Mouse (Mus musculus) adrenal gland, postnatal 36 days (tissue): ENCODE data around the gene Atp6v1g3. TPM values are rescaled to one million over a fixed set of nuclear protein-coding genes. Genes with fewer than 3 reads are reported as not detected.

Experiments used
- DNase-seq, 2 experiments: peaks; one replicate each; pipeline ENCODE4 v3.0.0; 2021; ENCODE audit warnings: mixed read lengths in 1 of 2
- total RNA-seq, 2 experiments: library from RNA; stranded (reverse); gene quantifications; 2 replicates each; pipeline ENCODE4 v1.2.3; 2021

Atp6v1g3 gene
- total RNA-seq, 2 experiments from 2014 or later, result not detected

DNA sequence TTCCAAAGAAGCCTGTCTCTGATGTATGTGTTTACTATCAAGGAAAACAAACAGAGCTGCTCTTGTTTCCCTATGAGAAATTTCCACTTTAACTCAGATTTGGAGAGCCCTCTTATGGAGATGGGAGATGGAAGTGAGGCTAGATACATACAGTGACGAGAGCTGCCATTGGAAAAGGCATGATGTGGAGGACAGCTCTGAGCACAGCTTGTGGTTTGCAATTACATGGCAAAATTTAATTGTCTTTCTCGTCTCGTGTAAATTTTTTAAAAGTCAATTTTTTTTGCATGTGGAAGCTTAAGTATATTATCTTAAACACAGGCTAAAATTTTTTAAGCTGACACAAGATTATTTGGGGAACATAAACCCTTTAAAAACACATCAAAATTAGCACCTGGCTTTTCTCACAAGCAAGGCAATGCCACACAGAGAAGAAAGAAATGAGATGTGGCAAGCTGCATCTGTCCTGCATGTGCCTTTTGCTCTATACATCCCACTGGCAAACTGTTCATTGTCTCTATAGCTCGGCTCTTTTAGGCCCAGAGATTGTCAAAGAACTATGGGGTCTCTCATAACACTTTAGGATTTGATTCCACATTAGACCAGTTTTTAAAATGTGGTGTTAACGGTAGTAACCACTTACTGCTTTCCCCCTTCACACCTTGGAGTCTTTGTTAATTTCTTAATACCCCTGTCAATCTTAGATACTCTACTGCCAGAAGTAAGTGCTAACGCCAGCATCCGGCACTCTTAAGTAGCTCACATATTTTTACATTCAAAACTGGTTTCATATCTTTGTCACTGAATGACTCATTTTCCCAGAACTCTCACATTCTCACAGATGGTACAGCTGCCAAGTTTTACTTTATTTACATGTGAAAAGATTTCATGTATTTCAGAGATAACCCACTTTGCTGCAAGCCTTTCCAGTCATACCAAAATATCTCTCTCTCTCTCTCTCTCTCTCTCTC is 16.2 kb downstream of the Atp6v1g3 start:
- no peak for DNase-seq

DNA sequence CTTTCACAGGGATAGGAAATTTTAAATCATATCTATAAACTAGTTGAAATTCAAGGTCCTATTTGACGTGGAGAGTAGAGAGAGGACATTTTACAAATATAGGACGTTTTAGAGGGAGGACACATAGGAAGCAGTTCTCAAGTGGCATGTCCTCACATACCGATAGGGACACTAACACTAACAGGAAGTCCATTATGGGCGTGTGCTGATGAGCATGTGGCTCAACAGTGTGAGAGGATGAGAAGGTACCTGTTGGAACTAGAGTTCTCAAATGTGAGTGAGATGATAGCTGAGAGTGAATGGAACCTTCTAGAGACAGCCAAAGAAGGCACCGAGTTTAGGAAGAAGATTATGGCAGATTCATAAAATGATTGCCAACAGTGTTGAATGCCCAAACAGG is 17.9 kb downstream of the Atp6v1g3 start:
- DNase-seq, result no peak

DNA sequence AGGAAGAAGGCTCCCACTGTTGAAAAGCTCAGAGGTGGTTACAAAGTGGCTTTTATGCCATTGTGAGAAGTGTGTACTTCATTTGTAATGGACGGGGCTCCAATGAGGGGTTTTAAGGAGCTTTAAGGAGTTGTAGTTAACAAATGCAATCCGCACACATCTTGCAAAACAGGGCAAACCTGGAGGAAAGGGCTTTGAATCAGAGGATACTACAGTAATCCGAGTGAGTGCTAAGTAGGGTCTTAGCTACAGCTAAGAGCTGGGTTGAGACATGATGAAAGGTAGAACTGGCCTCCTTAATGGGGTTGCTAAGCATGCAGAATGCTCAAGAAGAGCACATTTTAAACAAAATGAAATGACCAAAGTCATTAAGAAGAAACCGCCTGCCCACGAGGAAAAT is 20.9 kb downstream of the Atp6v1g3 start:
- DNase-seq, result no peak

DNA sequence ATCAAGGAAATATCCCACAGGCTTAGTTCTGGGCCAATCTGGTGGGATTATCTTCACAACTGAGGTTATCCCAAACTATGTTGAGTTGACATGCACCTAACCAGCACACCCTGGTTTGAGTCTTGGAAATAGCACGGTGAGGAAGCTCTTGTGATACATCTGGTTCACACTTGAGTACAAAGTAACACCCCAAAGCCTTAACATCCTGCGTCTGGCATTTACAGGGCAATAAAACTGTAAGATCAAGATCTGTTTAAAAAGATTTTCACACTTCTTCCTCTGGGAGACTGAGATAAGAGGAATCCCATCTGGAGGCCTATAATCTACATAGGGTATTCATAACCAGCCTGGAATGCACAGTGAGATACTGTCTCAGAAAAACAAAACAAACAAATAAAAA is 24.6 kb downstream of the Atp6v1g3 start:
- DNase-seq, result no peak

DNA sequence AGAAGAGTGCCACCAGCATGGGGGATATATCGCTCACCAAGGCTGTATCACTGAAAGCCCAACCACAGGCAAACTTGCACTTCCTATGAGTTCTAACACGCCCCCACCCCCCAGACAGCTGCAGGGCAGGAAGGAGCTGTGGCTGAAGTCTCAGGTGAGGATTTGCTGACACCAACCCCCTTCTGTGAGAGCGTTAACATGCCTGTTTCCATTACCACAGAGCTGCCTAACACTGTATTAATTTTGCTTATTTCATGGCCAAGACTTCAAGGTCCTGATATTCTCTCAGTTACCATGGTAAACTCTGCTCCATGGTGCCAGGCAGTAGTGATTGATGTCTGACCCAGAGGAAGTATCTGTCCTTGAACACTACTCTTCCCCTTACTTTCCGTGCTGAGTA is 26.0 kb downstream of the Atp6v1g3 start:
- peak; percentile 44 to 58 for DNase-seq

DNA sequence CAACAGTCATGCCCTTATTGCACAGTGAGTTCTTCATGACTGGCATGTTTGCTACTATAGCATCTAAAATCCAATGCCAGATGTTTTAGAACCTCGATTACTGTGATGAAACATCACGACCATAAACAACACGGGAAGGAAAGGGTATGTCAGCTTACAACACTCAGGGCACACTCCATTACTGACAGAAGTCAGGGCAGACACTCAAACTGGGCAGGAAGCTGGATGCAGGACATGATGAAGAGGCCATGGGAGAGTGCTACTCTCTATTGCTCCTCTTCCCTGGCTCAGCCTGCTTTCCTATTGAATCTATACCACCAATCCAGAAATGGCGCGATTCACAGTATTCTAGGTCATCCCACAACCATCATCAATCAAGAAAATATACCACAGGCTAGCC is 28.4 kb downstream of the Atp6v1g3 start:
- DNase-seq, result no peak

DNA sequence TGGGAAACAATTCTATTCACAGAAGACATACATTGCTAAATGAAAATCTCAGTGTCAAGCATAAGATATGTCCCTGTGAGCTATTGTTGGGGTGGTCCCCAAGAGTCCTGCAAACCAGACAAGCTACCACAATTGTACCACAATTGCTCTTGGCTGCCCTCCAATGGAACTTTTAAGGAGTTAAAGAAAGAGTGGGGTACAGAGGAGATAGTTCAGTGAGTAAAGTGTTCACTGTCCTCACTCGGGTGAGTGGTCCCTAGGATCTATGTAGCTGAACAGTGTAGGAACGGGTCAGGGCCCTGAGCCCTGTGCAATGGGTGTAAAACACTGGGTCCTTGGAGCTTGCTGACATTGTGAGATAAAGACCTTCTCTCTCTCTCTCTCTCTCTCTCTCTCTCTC is 29.2 kb downstream of the Atp6v1g3 start:
- DNase-seq, result no peak

DNA sequence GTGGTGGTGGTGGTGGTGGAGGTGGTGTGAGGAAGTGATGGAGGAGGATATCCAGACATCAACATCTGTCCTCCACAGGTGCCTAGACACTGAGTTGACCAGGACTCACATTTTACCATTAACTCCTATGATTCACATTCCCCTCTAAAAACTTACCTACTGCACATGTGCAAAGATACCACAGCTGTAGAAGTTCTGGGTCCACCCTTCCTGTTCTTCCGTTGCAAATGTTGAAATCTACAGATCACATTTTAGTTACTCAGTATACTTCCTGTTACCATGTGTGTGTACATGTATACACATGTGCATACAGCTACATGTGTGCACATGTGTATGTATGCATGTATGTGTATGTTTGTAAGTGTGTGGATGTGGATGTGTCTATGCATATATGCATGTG is 29.8 kb downstream of the Atp6v1g3 start:
- DNase-seq, result no peak

DNA sequence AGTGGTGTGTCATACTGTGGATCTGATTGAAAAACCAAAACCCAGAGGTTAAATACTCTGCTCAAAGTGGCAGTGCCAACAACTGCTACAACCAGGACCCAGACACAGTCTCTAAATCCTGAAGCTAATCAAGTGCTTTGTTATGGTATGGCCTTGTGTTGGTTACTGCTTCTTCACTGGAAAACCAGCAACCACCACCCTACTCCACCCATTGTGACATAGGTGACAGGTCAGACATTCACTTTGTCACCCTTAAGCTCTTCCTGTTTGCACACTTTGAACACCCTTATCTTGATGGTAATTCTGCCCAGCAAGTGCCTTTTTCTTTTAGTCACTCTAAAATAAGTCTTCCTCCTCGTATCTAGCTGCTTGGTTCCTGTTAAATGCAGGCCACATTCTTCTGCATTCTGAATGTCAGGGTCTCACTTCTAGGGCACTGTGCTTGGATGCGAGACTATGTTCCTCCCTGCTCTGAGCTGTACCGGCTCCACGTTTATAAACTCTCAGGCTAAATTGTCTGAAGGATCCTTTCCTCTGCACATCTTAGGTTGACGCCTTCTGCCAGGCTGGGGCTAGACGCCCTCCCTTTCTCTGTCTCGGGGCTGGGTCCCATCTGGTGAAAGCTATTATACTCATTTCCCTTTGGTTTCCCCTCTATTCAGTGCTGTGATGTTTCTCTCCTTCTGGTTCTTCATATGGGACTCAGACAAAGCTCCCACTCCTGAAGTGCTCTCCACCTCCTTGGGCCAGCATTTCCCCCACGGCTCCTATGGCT is 30.8 kb downstream of the Atp6v1g3 start:
- no peak for DNase-seq

DNA sequence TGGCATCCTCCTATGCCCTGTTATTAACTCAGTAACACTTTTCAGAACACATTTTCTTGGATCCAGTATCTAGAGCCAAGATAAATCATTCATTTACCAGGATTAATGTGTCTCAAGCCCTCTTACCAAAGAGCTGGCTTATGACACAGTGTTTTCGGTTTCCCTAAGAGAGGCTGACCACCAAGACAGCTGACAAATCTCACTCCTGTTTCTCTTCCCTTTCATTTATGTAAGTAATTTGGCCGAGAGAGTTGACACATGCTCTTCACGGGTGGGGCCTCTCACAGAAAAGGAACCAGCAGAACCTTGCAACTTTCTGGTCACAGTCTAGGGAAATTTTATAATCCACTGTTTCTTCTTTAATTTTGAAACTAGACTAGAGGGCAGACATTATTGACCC is 49.1 kb downstream of the Atp6v1g3 start:
- no peak for DNase-seq

DNA sequence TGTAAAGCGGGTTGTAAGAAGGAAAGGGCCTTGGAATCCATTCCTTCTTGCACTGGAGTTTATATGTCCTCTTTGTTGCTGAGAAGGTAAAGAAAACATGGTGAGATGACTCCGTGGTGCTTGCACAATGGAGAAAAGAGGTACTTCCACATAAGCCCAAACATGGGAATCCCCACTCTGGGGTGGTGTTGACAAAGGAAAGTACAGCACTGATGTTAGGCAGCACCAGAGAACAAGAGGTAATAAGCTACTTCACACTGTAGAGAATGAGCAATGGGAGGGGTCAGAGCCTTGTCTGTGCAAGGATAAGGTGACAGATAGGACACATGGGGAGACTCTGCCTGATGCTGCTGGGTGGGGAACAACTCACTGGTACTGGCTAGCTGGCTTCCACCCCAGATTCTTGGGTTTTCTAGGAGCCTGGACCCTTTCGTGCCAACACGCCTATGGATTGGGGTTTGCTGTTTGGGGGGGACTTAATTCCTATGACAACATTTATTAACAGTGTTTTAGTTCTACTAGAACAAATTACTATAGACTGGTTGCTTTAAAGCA is 49.6 kb downstream of the Atp6v1g3 start:
- DNase-seq, result no peak

DNA sequence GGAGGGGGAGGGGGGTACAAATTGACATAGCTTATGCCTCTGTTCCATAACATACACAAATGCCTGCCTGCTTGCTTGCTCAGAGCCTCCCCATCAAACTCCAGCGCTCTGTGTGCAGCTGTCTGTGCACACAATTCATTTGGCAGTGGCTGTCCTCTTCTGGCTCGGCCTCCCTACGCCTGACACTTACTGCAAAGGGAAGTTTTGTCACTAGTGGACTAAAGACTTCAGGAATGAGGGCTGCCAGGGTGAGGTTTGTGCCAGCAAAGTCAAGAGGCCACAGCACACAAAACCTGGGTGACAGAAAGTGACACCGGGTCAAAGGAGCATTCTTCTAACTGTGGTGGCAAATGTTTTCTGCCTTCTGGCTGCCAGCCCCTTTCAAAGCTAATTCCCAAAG is 52.6 kb downstream of the Atp6v1g3 start:
- DNase-seq, result no peak

DNA sequence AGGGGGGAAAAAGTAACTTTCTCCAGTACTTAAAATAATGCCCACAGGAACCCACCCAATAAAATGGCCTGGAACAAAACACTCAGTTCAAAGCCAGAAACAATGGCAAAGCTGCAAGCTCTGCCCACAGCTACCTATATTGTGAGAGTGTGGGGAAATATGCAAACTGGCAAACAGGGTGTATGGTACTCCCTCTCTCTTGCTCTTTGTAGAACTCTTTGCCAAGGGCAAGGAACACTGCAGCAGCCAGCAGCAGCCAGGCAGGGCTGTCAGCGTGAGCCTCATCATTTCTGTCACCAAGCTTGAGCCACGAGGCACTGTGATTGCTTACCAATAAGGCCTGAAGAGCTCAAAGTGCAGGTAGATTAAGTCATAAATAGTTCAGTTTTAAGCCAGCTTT is 53.0 kb downstream of the Atp6v1g3 start:
- no peak for DNase-seq

DNA sequence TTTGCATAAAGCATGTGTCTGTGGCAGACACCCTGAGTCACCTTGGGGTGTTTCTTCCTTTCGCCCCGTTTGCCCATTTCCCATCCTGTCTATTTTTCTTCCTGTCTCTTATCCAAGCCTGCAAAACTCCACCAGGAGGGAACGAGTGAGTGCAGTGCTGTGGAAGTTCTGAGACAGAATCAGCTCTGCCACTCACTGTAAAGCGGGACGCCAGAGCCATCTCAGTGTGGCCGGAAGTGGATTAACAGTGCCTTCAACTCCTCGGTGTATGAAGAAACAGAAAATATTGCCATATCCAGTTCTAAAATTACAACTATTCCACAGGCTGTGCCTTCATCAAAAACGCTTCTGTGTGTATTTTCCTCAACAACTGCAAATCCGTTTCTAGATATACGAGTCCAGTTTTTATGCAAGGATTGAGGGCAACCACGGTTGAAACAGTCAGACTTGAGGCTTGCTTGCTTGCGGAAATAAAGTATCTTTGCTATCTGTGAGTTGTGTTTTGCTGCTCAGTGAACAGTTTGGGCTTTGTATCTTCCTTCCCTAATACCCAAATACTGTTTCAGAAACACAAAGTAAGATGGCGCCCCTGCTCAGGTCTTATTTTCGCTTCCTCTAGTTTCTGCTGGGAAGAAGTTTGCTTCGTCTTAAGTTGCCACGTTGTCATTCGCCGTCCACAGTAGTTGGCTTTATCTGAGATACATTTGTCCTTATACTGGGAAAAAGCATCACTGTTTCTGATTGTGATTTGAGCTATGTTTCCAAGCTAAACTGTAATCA is 54.1 kb downstream of the Atp6v1g3 start:
- no peak for DNase-seq

DNA sequence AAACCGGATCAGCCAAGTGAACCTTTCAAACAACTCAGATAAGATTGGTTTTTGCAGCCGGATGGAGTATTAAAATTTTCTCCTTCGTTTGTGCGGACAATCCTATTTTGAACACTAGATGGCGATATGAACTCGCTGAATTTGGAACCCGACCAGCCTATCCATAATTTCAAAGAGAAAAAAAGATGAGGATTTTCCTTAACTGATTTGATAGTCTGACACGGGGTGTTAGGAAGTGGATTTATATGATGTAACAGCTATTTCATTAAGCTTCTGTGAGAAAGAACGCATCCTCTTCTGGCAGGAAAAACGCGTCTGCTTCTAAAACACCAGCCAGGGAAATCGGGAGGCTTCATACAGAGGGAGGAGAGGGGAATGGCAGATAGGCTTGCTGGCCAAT is 54.8 kb downstream of the Atp6v1g3 start:
- DNase-seq, result no peak

DNA sequence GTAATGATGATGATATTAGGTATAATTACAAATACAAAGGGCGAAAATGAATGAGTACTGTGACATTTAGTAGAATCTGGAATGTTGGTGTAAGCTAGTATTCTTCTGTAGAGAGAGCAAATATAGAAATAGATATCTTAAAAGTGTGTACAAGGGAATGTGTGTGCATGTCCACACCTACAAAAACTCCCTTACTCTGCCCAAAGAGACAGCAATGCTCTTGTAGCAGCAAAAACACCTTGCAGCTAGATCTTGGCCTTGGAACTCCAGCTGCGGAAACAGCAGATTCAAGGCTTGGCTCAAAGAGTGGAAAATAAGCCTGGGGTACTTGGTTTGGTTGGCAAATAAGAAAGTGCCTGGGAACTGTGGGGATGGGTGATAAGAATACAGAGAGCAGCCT is 57.0 kb downstream of the Atp6v1g3 start:
- DNase-seq, result no peak

DNA sequence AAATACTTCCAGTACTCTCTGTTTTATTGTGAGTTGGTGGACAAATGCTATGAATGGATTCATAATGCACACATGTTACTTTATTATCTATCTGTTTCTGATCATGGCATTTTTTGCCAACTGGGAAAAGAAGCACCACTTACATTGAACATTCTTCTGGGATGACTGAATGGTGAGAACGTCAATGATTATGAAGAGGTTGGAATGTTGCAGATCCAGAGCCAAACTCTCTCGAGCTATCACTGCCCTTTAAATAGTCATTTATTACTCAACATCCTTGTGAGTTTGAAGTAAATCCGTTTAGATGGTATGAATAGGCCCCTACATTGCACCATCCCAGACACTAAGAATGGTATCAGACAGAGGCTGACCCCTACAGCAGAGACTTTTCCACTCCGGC is 58.1 kb downstream of the Atp6v1g3 start:
- no peak for DNase-seq

DNA sequence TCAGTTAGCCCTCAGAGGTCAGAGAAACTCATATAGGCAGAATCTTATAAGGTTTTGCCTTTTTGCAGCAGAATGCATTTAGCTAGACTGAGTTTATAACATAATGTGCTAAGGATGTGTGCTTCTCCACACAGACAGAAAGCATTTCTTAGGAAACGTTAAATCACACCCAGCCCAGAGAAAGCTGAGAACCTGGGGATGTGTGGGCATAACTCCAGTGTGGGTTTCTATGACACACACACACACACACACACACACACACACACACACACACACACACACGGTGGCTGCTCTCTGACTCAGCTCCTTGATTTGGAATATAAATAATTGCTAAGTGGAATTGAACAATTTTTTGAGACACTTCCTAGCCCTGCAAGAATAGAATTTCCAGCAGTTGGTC is 61.2 kb downstream of the Atp6v1g3 start:
- DNase-seq, result no peak

DNA sequence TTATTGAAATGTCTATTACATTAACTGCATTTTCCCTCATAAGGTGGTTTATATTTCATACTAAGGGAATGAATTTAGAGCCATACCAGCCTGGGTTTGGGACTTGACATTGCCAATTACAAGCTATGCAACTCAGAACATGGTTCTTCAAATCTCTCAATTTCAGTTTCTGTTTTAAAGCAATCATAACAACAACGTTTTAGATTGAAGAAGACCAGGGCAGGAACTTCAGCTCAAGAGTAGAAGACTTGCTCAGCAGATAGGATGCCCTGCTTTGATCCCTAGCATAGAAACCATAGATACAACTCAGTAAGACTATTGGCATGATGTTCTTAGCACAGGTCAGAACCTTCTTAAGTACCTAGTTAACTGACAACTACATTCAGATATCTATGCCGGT is 63.9 kb downstream of the Atp6v1g3 start:
- no peak for DNase-seq
